Mouse (Mus musculus): ENCODE results near the gene Ccdc146.
"Not testable (repeated sequence)": the region's sequence is repeated elsewhere in the genome, so short reads cannot be mapped to it uniquely, and the experiment has no call there.

Ccdc146 gene

DNA sequence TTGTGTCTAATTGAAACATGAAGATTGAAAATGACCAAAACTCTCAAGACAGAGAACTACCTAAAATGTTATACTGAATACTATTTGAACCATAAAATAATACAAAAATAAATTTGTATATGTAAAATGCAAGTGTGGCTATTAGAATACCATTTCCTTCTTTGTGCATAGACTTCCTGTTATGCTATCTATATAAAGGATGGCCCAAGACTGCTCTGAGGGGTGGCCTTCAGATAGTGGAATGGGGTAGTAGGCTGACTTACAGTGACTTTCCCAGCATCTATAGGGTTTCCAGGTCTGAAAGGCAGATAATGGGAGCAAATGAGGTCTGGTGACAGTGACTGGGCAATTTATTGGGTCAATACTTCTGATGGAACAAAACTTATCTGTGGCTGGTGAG is 37.1 kb downstream of the Ccdc146 start:
- no peak for DNase-seq (ENCODE audit: low read depth, low spot score)

GRCm38 (mm10) chr5:21386432-21386831 is 38.0 kb downstream of the Ccdc146 start:
- no peak for DNase-seq (ENCODE audit: low read depth, low spot score)

- no peak for DNase-seq (ENCODE audit: low read depth, low spot score)
Observed at GRCm38 (mm10) chr5:21384976-21385375, 39.5 kb downstream of the Ccdc146 start.

GRCm38 (mm10) chr5:21384252-21384960 is 40.1 kb downstream of the Ccdc146 start:
- DNase-seq (ENCODE audit: low read depth, low spot score) = no peak

- peak; percentile 38 for DNase-seq (ENCODE audit: low read depth, low spot score)
Observed at GRCm38 (mm10) chr5:21383392-21384251, 40.9 kb downstream of the Ccdc146 start.

GRCm38 (mm10) chr5:21382678-21383077 is 41.8 kb downstream of the Ccdc146 start:
- no peak for DNase-seq (ENCODE audit: low read depth, low spot score)

GRCm38 (mm10) chr5:21381986-21382385 is 42.5 kb downstream of the Ccdc146 start:
- DNase-seq (ENCODE audit: low read depth, low spot score) = no peak

GRCm38 (mm10) chr5:21378397-21378796 is 46.1 kb downstream of the Ccdc146 start:
- DNase-seq (ENCODE audit: low read depth, low spot score) = no peak

DNA sequence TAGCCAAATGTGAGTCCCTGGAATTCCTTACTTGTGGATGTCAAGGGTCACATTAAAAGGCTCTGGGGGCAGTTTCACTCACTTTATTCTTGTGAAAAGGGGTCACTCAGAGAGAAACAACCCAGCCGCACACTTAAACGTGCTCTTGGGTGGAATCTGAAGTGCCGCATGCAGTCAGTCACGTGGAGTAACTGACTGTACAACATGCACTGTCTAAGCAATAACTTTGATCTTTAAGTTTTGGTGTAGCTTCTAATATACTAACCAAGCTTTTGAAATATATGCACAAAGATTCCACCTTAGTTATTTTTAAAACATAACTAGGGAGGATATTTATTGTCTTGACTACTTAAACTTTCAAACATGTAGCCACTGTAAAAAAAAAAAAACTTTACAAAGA is 47.5 kb downstream of the Ccdc146 start:
- no peak for DNase-seq (ENCODE audit: low read depth, low spot score)

- no peak for DNase-seq (ENCODE audit: low read depth, low spot score)
Observed at GRCm38 (mm10) chr5:21373180-21373518, 51.3 kb downstream of the Ccdc146 start.

- DNase-seq (ENCODE audit: low read depth, low spot score) = peak; percentile 75
Observed at GRCm38 (mm10) chr5:21372493-21373179, 51.8 kb downstream of the Ccdc146 start, which contains the start of gene Fgl2. Gene Fgl2, plus strand, starts transcription at chr5:21372642.

DNA sequence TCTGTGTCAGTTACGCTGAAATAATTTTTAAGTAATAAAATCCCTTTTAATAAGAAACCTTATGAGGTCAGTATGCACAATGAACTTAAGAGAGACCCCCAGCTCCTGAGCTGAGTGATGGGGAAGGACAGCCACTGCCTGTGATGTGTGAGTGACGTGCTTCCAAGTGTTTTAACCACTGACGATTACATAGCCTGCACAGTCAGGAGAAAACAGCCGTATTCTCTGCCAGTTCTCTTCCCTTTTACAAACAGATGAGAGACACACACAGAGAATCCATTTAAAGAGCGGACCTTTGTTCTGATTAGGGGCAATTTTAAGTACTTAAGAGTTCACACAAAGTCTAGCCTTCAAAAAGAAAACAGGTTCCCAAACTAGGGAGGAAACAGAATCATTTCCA is 52.6 kb downstream of the Ccdc146 start:
- DNase-seq (ENCODE audit: low read depth, low spot score) = peak; percentile 15

GRCm38 (mm10) chr5:21370218-21370947 is 54.1 kb downstream of the Ccdc146 start:
- DNase-seq (ENCODE audit: low read depth, low spot score) = no peak

- no peak for DNase-seq (ENCODE audit: low read depth, low spot score)
Observed at GRCm38 (mm10) chr5:21367514-21367913, 57.0 kb downstream of the Ccdc146 start.

DNA sequence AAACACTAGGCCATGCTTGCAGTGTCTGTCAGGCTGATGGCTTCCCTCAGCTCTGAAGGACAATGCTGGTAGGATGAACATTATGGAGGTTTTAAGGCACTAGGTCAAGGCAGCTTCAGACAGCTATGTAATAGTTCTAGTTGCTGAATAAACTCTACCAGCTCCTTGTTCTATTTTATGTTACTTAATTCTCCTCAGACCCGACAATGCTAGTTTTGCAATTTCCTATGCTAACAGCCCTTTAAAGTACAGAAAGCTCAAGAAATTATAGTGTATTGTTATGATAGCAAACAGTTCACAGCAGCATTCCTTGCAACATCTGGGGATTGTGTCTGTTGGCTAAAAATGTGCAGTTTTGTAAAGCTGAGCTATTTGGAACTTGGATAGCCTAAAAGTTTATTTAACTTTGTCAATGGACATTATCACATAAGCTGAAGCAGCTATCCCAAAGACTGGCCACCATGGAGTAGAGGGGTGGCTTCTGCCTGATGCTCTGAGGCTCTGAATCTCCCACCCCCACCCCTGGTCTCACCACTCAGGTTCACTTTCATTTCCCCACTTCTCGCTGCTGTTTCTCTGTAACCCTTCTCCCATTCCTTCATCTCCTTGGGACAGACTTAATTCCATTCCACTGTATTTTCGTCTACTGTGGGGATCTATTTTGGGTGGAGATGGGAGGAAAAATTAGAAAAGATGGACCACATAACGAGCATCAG is 58.0 kb downstream of the Ccdc146 start:
- no peak for DNase-seq (ENCODE audit: low read depth, low spot score)

- DNase-seq (ENCODE audit: low read depth, low spot score) = no peak
Observed at GRCm38 (mm10) chr5:21363343-21363742, 61.1 kb downstream of the Ccdc146 start.

GRCm38 (mm10) chr5:21358648-21359047 is 65.8 kb downstream of the Ccdc146 start:
- no peak for DNase-seq (ENCODE audit: low read depth, low spot score)

DNA sequence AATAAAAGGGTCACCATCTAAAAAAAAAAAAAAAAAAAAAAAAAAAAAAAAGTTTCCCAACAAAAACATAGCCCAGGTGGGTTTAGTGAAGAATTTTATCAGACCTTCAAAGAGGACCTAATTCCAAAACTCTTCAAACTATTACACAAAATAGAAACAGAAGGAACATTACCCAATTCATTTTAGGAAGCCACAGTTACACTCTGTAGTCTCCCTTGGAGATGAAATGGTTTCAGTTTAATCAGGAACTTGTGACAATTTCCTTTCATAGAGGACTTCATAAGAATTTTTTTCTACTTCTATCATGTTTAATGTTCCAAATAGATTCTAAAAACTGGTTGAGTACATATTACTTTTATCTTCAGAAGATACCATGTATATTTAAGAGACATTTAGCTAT is 72.8 kb downstream of the Ccdc146 start:
- no peak for DNase-seq (ENCODE audit: low read depth, low spot score)

GRCm38 (mm10) chr5:21348366-21348765 is 76.1 kb downstream of the Ccdc146 start:
- DNase-seq (ENCODE audit: low read depth, low spot score) = no peak

- not testable (repeated sequence) for DNase-seq (ENCODE audit: low read depth, low spot score)
Observed at GRCm38 (mm10) chr5:21342265-21342664, 82.2 kb downstream of the Ccdc146 start.

DNA sequence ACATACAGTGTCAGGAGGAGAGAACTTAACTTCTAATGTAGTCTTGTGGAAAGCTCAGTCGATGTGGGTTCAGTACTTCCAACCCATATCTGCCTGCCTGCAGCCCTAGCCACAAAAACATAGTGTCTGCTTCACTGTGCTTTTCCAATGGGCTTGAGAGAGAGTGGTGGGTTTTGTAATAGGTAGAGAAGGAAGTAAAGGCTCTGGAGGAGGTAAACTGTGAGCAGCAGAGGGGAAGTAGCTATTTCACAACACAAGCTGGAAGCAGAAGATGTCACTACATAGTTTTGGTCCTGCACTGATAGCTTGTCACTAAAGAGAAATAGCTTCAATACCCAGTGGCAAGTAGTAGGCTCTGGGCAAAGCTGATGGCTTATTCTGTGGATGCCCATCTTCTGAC is 92.4 kb downstream of the Ccdc146 start:
- DNase-seq (ENCODE audit: low read depth, low spot score) = no peak

Measured in ZHBTc4 (cell line).